Mouse (Mus musculus) CD4-positive, CD25-positive, alpha-beta regulatory T cell, adult 4 months (primary cell): Measurements from ENCODE around the gene Zbtb7b. TPM values are rescaled to one million over a fixed set of nuclear protein-coding genes. Genes with fewer than 3 reads are reported as not detected.
A peak's percentile ranks its signal among the peaks of the same experiment; 100 is the strongest.

ENCODE experiments used
- ATAC-seq: one replicate; pipeline ENCODE4 v1.8.0; 2017
- polyA plus RNA-seq, 2 experiments: library from polyadenylated mRNA; unstranded; fragments of 100-300 nt; shearing (Covaris generic); gene quantifications; one replicate each; pipeline ENCODE4 v1.2.1; 2017

Gene Zbtb7b
- polyA plus RNA-seq, 2 experiments from 2014 or later: 11.7 to 13.2 TPM

GRCm38 (mm10) chr3:89418170-89418860 is 23.7 kb upstream of the Zbtb7b start, which contains the start of the genes Cks1b and Shc1:
Gene Cks1b, minus strand, starts transcription at chr3:89418383.
Gene Shc1, plus strand, starts transcription at chr3:89418443.
- peak; percentile 98 for ATAC-seq

DNA sequence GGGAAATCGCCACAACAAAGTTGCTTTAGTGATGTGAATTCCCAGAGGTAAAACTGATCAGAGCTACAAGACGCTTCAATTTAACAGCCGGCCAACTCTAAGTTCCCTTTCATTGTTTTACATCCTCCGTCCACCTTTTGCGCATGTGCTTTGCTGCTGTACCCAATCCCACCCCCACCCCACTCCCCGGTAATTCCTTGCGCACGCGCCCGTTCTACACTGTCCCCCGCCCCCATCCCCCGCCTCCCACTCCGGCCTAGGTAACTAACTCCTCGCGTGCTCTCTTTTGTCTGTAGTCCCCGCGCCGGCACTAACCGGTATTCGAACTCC is 23.2 kb upstream of the Zbtb7b start:
- ATAC-seq: no peak

DNA sequence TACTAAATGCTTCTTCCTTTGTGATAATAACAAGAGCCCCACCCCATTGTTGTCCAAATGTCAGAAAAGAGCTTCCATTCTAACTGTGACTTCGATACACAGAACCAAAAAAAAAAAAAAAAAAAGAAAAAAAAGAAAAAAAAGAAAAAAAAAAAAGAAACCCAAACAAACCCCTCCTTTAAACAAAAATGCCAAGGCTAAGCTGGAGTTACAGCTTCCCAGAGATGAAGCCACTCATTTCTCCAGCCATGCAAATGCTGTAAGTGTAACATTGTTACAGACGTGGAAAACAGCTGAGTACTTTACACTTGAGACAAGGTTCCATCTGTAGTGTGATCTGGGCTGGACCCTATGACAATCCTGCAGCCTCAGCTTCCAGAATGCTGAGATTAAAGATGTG is 22.6 kb upstream of the Zbtb7b start:
- ATAC-seq: no peak

GRCm38 (mm10) chr3:89416158-89416557 is 21.6 kb upstream of the Zbtb7b start:
- no peak for ATAC-seq

GRCm38 (mm10) chr3:89411490-89412393 is 17.2 kb upstream of the Zbtb7b start, which contains the start of gene Flad1:
Gene Flad1, minus strand, starts transcription at chr3:89411870.
- ATAC-seq: peak; percentile 100

GRCm38 (mm10) chr3:89410864-89411263 is 16.3 kb upstream of the Zbtb7b start:
- ATAC-seq: no peak

- ATAC-seq: no peak
These were observed 15.1 kb upstream of the Zbtb7b start for GRCm38 (mm10) chr3:89409701-89410100.

DNA sequence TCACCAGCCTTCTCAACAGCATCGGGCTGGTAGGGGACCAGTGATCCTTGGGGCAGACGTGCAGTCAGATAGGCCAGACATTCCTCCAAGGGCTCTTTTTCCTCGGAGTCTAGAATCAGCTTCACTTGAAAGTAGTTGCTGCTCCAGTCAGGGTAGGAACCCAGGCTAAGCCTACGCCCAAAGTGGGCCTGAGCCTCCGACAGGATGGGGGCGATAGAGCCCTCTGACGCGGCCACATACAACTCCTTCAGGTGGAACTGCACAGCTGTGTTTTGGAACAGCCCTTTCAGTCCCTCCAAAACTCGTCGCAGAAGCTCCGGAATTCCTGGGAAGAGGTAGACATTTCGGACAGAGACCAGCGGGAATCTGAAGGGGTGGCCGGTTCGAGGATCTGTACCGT is 13.9 kb upstream of the Zbtb7b start:
- no peak for ATAC-seq

- no peak for ATAC-seq
These were observed 12.3 kb upstream of the Zbtb7b start for GRCm38 (mm10) chr3:89406887-89407286.

DNA sequence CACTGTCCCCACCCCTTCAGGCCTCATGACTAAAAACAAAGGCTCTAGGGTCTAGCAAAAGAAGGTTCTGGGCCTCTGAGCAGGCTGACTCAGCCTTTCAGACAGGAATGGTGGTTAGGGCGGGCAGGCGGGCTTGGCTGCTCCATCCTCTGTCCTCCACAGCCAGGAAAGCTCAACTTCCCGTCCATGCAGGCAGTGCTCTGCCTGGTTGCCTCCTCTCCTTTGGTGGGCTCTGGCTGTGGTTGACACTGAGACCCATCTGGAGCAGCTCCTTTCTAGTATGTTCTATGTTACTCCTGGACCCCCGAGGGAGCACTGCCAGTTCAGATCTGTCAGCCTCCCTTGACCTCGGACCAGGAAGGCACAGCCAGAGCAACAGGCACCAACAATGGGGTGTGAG is 8.1 kb upstream of the Zbtb7b start, which contains the start of gene Lenep:
Gene Lenep, minus strand, starts transcription at position 101 of the 400 bp plus-strand sequence.
- no peak for ATAC-seq

DNA sequence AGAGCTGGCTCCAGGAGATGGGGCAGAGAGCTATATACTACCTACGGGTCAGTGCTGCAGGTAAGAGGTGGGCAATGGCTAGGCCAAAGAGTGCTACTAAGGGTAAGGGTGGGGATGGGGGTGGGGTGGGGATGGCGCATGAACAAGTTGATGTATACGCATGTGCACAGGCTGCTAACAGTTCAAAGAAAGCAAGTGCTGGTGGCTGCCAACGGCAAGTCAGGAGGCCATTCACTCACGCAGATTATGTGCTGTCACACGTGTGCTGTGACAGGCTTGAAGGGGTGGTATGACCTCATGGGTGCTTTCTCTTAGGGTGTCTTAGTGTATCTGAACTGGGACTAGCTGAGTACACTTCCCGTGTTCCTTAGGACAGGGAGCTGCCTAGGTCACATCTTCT is 6.8 kb upstream of the Zbtb7b start:
- no peak for ATAC-seq

GRCm38 (mm10) chr3:89396654-89397005 is 2.1 kb upstream of the Zbtb7b start:
- ATAC-seq: no peak

- no peak for ATAC-seq
These were observed 1.5 kb upstream of the Zbtb7b start for GRCm38 (mm10) chr3:89395806-89396653.

DNA sequence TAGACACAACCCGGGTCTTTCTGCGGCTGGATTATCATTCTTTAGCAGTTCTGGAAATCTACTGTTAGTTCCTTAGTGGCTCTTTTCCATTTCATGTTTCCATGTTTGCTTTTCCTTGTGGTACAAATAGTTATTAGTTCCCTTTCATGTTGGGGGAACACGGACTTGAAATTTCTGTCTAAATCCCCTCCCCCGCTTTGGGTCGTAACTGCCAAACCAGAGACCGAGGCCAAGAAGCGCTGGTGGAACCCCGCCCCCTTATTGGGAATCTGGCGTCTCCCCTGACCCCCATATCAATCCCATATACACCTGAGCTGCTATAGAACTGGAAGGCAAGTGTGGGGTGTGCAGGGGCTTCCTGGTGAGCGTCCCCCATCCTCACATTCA is 836 bp upstream of the Zbtb7b start:
- no peak for ATAC-seq

DNA sequence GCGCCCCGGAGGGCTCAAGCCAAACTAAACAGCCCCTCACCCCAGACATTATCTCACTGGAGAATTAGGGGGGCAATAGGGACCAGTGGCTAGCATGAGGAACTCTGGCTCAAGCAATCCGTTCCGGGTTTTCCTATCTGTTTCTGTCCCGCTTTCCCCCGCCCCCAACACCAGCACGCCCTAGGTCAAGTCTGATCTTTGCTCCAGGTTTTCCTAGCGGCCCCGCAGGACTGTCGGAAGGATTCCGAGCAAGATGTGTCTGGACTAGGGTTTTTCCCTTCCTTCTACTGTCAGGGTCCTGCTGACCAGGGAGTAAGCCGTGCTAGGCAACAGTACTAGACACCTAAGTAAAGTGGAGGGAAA is 299 bp upstream of the Zbtb7b start:
- ATAC-seq: no peak

DNA sequence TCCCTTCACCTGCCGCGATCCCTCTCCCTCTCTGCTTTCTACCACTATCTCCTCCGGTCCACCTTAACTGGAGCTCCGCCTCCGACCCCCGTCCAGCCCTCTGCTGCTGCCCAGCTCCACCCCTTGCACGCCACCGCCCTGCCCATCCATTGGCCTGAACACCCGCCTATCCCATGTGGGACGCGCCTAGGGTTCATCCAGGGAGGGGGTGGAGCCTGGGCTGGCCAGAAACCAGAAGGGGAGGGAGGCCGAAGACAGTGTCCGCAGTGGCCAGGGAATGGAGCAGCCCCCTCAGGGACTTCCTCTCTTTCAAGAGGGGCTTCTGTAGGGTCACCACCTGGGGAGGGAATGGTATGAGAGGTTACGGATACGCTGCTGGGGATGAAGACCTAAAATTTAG is 971 bp downstream of the Zbtb7b start:
- peak; percentile 78 for ATAC-seq

DNA sequence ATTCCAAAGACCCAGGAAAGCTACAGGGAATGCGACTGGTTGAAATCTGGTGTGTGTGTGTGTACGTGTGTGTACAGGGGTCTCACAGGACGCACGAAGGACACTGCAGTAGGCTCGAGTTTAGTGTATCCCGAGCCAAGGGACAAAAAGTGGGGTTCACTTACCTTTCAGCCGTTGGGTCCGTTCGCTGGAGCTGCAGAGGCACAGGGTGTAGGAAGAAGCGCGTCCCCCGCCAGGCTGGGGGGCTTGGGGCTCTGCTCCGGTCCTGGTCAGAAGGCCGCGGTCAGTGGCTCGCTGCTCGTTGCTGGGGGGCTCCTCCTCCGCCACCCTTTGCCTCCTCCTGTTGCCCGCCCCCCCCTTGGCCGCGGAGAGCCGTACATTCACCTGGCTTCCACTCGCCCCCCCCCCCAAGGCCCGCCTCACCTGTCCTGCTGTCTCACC is 1.7 kb downstream of the Zbtb7b start:
- no peak for ATAC-seq

DNA sequence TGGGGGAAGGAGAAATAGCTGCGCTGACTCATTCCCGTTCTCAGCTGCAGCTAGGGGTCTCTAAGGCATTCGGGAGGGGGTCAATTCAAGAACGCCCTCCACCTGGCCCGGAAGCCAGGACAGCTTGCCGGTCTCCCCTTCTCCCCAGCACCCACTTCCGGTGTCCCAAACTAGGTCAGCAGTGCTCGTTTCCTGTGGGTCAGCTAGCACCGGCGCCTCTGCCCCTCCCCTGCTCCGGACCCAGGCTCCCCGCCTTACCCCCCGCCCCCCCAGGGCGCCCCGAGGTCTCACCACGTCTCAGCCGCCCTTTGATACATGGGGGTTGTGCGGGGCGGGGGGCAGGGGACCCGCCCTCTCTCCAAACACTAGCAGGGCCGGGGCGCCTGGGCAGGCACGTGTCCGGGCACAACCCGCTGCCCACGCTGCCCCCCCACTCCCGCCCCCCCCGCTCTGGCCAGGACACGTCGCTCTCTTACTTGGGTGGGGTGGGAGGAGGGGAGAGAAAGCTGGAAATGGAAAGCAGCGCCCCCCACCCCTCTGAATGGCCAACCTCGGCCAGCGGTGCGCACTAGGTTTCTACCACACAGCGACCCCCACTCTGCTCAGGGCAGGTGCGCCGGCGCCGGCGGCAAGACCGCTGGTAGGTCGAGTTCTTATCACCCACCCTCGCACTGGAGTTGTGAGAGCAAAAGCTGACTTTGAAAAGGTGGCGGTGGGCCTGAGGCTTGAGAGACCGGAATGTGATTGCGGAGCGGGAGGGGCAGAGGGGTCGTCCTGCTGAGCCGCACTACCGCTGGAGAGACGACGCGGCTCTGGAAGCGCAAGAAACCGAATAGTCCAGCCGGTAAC is 2.7 kb downstream of the Zbtb7b start:
- no peak for ATAC-seq

DNA sequence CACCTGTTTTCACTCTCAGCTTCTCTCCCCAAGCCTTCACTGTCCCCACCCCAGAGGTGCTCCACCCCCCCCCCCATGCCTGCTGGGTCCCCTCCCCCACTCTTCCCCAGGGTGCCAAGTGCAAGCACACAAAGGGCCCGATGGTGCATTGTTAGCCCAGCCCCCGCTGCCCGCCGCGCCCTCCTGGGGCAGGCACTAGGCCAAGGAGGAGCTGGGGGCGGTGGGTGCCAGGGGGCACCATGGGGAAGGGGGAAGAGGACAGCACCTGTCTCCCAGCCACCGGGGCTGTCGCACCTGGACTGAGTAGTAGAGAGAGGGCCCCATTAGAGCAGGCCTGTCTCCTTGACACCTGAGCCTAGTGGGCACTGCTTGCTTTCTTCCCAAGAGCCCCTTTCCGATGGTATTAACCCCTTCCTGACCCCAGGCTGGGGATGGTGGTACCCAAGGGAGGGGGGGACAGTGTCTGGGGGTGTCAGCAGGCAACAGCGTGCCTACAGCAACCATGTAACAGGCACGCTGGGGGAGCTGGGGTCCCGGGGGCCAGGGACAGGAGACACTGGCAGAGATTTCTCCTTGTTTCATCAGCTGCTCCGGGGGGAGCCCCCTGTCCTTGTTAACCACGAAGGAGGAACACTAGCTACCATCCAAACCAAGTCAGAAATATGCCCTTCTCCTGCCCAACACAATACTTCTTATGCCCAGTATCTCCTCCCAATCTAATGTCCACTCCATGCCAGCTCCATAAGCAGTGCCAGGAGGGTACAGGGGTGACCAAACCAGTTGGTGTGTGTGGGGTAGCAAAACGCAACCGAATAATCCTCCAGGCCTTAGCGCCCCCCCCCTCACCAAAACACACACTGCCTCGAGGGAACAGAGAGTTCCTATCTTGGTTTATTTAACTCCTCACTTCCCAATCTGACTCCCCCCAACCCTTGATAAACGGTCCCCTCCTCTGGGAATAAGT is 3.6 kb downstream of the Zbtb7b start:
- no peak for ATAC-seq

- ATAC-seq: no peak
These were observed 4.5 kb downstream of the Zbtb7b start for GRCm38 (mm10) chr3:89390111-89390515.
